Mouse (Mus musculus): Measurements from ENCODE around the gene Sgcb. TPM values are rescaled to one million over a fixed set of nuclear protein-coding genes. Genes with fewer than 3 reads are reported as not detected.
A peak's percentile ranks its signal among the peaks of the same experiment; 100 is the strongest.

The Sgcb gene
- total and polyA plus RNA-seq, 2 experiments from 2014 or later: 25.2 to 49.0 TPM

DNA sequence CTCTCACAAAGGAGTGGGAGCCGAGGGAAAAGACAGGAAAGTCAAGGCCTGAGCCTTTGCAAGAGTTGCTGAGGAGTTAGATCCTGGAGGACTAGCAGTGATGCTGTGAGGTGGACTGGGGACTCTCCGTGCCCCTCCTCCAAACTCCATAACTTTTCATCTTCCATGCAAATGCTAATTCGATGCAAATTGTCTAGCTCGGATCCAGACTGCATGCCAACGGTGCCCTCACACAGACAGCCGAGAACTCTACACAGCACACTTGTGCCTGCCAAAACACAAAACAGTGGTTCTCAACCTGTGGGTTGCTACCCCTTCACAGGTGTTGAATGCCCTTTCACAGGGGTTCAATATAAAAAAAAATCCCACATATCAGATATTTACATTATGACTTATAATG is 43.0 kb downstream of the Sgcb start:
- DNase-seq (ENCODE audit: low spot score) (no peak), ATAC-seq (ENCODE audit: insufficient read depth, low read depth) (no peak)
- 83% methylated on average over 6 of the region's 6 CpGs for WGBS
- H3K27me3 ChIP-seq (ENCODE audit: control insufficient read depth, insufficient read depth, low read length): no peaks in the 10 kb centered on the region
- no peak overlapping the region for H3K27ac ChIP-seq (ENCODE audit: low read depth)
- no peak overlapping the region for H3K4me3 ChIP-seq (ENCODE audit: low read depth, low read length)
- TF ChIP-seq CTCF (IDR thresholded peaks at IDR 0.05; ENCODE audit: low read depth): no peak
- no peak for TF ChIP-seq EP300 (IDR thresholded peaks at IDR 0.05; ENCODE audit: low read depth)
- H3K9ac ChIP-seq (replicated peaks; ENCODE audit: low read depth, low read length): no peak overlapping the region
- no peaks in the 10 kb centered on the region for H3K4me1 ChIP-seq (ENCODE audit: control insufficient read depth, insufficient read depth)
- H3K4me2 ChIP-seq (ENCODE audit: low read depth, low read length): no peak overlapping the region
- no peaks in the 10 kb centered on the region for H3K36me3 ChIP-seq (replicated peaks; ENCODE audit: control insufficient read depth, insufficient read depth, low read length)
- H3K9me3 ChIP-seq (replicated peaks; ENCODE audit: control insufficient read depth, low read length): no peaks in the 10 kb centered on the region

DNA sequence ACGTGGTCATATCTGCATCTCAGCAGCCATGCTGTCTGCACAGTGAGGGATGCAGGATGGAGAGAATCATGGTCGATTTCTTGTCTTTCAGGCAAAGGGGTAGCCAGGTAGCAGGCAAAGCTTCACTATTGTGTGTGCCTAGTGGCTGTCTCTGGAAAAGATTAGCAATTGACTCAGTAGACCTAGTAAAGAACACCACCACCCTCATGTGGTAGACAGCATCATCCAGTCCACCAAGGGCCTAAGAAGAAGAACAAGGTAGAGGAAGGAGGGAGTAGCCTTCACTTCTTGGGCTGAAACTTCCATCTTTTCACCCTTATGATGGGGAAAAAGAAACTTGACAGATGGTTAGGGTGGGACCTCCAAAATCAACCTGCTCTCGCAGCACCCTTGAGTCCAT is 44.7 kb downstream of the Sgcb start:
- Histone ChIP-seq H3K36me3 (replicated peaks; ENCODE audit: control insufficient read depth, insufficient read depth, low read length) (no peaks in the 10 kb centered on the region), H3K9me3 (replicated peaks; ENCODE audit: control insufficient read depth, low read length) (no peaks in the 10 kb centered on the region), H3K4me2 (ENCODE audit: low read depth, low read length) (no peak overlapping the region), H3K9ac (replicated peaks; ENCODE audit: low read depth, low read length) (no peak overlapping the region), H3K27me3 (ENCODE audit: control insufficient read depth, insufficient read depth, low read length) (no peaks in the 10 kb centered on the region), H3K4me1 (ENCODE audit: control insufficient read depth, insufficient read depth) (no peaks in the 10 kb centered on the region), H3K4me3 (ENCODE audit: low read depth, low read length) (no peak overlapping the region), H3K27ac (ENCODE audit: low read depth) (no peak overlapping the region)
- TF ChIP-seq CTCF (IDR thresholded peaks at IDR 0.05; ENCODE audit: low read depth) (no peak), EP300 (IDR thresholded peaks at IDR 0.05; ENCODE audit: low read depth) (no peak)
- no peak for ATAC-seq (ENCODE audit: insufficient read depth, low read depth)
- DNase-seq (ENCODE audit: low spot score): no peak
- WGBS: 76% methylated on average over 3 of the region's 3 CpGs

DNA sequence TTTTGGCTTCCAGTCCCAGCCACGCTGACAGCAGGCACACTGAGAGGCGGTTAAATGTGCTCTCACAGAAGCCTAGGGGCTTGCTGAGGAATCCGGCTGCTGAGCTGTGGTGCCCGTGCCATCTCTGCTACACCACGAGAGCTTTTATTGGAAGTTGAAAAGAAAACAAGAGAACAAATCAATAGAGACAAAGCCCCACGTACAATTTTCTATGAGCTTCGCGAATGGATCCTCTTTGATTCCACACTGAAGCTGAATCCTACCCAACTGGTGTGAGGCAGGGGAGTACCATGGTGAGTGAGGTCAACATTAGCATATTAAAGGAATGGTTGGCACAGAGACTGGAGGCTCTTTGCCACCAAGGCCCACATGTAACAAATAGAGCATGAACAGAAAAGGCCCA is 46.2 kb downstream of the Sgcb start:
- Histone ChIP-seq H3K9me3 (replicated peaks; ENCODE audit: control insufficient read depth, low read length) (no peaks in the 10 kb centered on the region), H3K4me3 (ENCODE audit: low read depth, low read length) (no peak overlapping the region), H3K9ac (replicated peaks; ENCODE audit: low read depth, low read length) (no peak overlapping the region), H3K36me3 (replicated peaks; ENCODE audit: control insufficient read depth, insufficient read depth, low read length) (no peaks in the 10 kb centered on the region), H3K4me2 (ENCODE audit: low read depth, low read length) (no peak overlapping the region), H3K27ac (ENCODE audit: low read depth) (no peak overlapping the region), H3K27me3 (ENCODE audit: control insufficient read depth, insufficient read depth, low read length) (no peaks in the 10 kb centered on the region), H3K4me1 (ENCODE audit: control insufficient read depth, insufficient read depth) (no peaks in the 10 kb centered on the region)
- no peak for DNase-seq (ENCODE audit: low spot score)
- WGBS: 84% methylated on average over 8 of the region's 8 CpGs
- ATAC-seq (ENCODE audit: insufficient read depth, low read depth): no peak
- TF ChIP-seq CTCF (IDR thresholded peaks at IDR 0.05; ENCODE audit: low read depth): no peak
- TF ChIP-seq EP300 (IDR thresholded peaks at IDR 0.05; ENCODE audit: low read depth): no peak

DNA sequence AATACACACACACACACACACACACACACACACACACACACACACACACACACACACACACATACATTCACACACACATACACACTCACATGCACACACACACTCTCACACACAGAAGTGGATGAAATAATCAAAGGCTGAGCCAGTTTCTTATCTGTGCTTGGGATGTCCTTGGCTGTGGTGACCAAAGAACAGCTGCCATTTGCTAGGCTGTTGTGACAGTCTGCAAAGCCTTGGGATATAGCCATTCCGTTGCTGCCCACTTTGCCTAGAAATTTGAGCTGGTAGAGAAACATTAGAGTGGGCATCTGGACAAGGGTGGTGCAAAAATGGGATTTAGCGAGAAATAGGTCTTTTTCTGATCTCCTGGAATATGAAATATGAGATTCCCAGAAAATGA is 47.6 kb downstream of the Sgcb start:
- H3K4me2 ChIP-seq (ENCODE audit: low read depth, low read length): no peak overlapping the region
- no peak overlapping the region for H3K27ac ChIP-seq (ENCODE audit: low read depth)
- H3K9me3 ChIP-seq (replicated peaks; ENCODE audit: control insufficient read depth, low read length): no peaks in the 10 kb centered on the region
- TF ChIP-seq CTCF (IDR thresholded peaks at IDR 0.05; ENCODE audit: low read depth): no peak
- no peak for TF ChIP-seq EP300 (IDR thresholded peaks at IDR 0.05; ENCODE audit: low read depth)
- H3K4me1 ChIP-seq (ENCODE audit: control insufficient read depth, insufficient read depth): no peaks in the 10 kb centered on the region
- H3K9ac ChIP-seq (replicated peaks; ENCODE audit: low read depth, low read length): no peak overlapping the region
- DNase-seq (ENCODE audit: low spot score): peak; percentile 16
- H3K4me3 ChIP-seq (ENCODE audit: low read depth, low read length): no peak overlapping the region
- no peak; the same call in 1 of the 2 replicates for ATAC-seq (ENCODE audit: insufficient read depth, low read depth)
- H3K27me3 ChIP-seq (ENCODE audit: control insufficient read depth, insufficient read depth, low read length): no peaks in the 10 kb centered on the region
- 61% methylated on average over 2 of the region's 2 CpGs for WGBS
- no peaks in the 10 kb centered on the region for H3K36me3 ChIP-seq (replicated peaks; ENCODE audit: control insufficient read depth, insufficient read depth, low read length)

DNA sequence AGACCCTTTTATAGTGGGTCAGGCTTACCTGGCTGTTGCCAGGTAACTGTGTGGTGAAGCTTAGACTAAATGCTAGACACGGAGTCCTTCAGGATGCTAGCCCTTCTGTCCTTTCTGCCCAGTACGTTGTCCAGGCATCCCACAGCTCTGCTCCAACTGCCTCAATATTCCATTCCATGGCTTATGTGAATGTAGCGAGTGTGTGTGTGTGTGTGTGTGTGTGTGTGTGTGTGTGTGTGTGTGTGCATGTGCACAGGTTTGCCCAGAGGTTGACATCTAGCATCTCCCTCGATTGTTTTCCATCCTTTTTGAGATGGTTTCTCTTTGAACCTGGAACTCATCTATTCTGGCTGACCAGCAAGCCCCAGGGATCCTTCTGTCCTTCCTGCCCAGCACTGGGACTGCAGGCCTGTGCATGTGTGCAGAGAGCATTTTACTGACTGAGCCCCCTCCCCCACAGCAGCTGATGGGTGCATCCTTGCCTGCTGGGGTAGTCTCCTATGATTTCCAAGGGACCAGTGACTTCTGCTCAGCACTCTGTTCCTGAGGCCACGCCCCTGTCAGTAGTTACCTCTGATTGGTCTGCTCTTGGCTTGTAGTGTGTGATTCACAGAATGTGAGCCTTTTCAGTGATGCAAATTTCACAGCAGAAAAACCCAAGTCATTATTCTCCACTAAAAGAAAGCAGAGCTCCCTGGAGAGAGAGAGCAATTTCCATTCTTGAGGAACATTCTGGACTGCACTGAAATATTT is 48.5 kb downstream of the Sgcb start:
- no peak overlapping the region for H3K4me3 ChIP-seq (ENCODE audit: low read depth, low read length)
- H3K27me3 ChIP-seq (ENCODE audit: control insufficient read depth, insufficient read depth, low read length): no peaks in the 10 kb centered on the region
- ATAC-seq (ENCODE audit: insufficient read depth, low read depth): no peak
- H3K27ac ChIP-seq (ENCODE audit: low read depth): no peak overlapping the region
- DNase-seq (ENCODE audit: low spot score): no peak
- no peaks in the 10 kb centered on the region for H3K36me3 ChIP-seq (replicated peaks; ENCODE audit: control insufficient read depth, insufficient read depth, low read length)
- TF ChIP-seq EP300 (IDR thresholded peaks at IDR 0.05; ENCODE audit: low read depth) (no peak), CTCF (IDR thresholded peaks at IDR 0.05; ENCODE audit: low read depth) (no peak)
- H3K9me3 ChIP-seq (replicated peaks; ENCODE audit: control insufficient read depth, low read length): no peaks in the 10 kb centered on the region
- H3K4me2 ChIP-seq (ENCODE audit: low read depth, low read length): no peak overlapping the region
- WGBS: 68% methylated on average over 5 of the region's 5 CpGs
- H3K4me1 ChIP-seq (ENCODE audit: control insufficient read depth, insufficient read depth): no peaks in the 10 kb centered on the region
- H3K9ac ChIP-seq (replicated peaks; ENCODE audit: low read depth, low read length): no peak overlapping the region

DNA sequence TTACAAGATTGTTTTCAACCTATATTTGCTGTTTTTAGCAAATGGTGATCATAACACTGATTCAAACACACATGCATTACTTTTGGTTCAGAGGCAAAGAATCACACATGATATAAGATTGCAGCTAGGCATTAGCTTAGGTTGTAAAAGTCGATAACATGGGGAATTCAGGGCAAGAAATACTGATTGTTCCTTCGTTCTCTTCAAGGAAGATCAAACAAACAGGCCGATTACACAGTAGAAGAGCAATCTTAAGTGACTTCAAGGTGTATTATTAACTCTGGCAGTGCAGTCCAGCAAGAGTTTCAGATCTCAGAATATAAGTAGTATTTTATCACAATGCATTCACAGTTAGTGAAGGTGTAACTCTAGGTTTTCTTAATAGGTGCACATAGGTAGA is 60.5 kb downstream of the Sgcb start:
- no peaks in the 10 kb centered on the region for H3K27me3 ChIP-seq (ENCODE audit: control insufficient read depth, insufficient read depth, low read length)
- H3K9me3 ChIP-seq (replicated peaks; ENCODE audit: control insufficient read depth, low read length): no peaks in the 10 kb centered on the region
- 77% methylated on average over 3 of the region's 3 CpGs for WGBS
- no peak for TF ChIP-seq CTCF (IDR thresholded peaks at IDR 0.05; ENCODE audit: low read depth)
- TF ChIP-seq EP300 (IDR thresholded peaks at IDR 0.05; ENCODE audit: low read depth): no peak
- H3K4me1 ChIP-seq (ENCODE audit: control insufficient read depth, insufficient read depth): no peaks in the 10 kb centered on the region
- H3K4me3 ChIP-seq (ENCODE audit: low read depth, low read length): no peak overlapping the region
- DNase-seq (ENCODE audit: low spot score) (no peak), ATAC-seq (ENCODE audit: insufficient read depth, low read depth) (no peak)
- H3K4me2 ChIP-seq (ENCODE audit: low read depth, low read length): no peak overlapping the region
- H3K27ac ChIP-seq (ENCODE audit: low read depth): no peak overlapping the region
- H3K9ac ChIP-seq (replicated peaks; ENCODE audit: low read depth, low read length): no peak overlapping the region
- H3K36me3 ChIP-seq (replicated peaks; ENCODE audit: control insufficient read depth, insufficient read depth, low read length): no peaks in the 10 kb centered on the region

All from heart, postnatal 0 days (tissue).